In genomic region chr19:10277331-10277730, GRCm38 (mm10) we compare ENCODE assay signal across 8 mouse cellular contexts. TPM values are rescaled to one million over a fixed set of nuclear protein-coding genes. Genes with fewer than 3 reads are reported as not detected.
A peak's percentile ranks its signal among the peaks of the same experiment; 100 is the strongest.
DNase-seq lines count a peak whose midpoint lies in the region; ATAC-seq and TF ChIP-seq lines count a peak whose summit lies in the region.

No protein-coding gene starts in this region.

- H3K36me3 ChIP-seq in heart, embryonic 14.5 days (ENCODE audit: control insufficient read depth, insufficient read depth, low read length): no peaks in the 10 kb centered on the region
- H3K36me3 ChIP-seq in forebrain, embryonic 16.5 days (ENCODE audit: control insufficient read depth, insufficient read depth): no peaks in the 10 kb centered on the region
- H3K36me3 ChIP-seq in neural tube, embryonic 13.5 days: no peaks in the 10 kb centered on the region

- peak overlapping the region; percentile 41; the same call in 1 of the 2 replicates for H3K9ac ChIP-seq in heart, embryonic 14.5 days (ENCODE audit: low read length)
- H3K9ac ChIP-seq in forebrain, embryonic 16.5 days (replicated peaks; ENCODE audit: low read depth, low read length): no peak overlapping the region
- peak overlapping the region; percentile 54 for H3K9ac ChIP-seq in neural tube, embryonic 13.5 days

- ATAC-seq in heart, embryonic 14.5 days (ENCODE audit: insufficient number of reproducible peaks, insufficient read depth, low FRiP score, low read depth): no peak
- peak; percentile 54 for ATAC-seq in forebrain, embryonic 16.5 days
- ATAC-seq in neural tube, embryonic 13.5 days (ENCODE audit: low read depth): peak; percentile 47

- intact Hi-C loops in heart, postnatal 25 days (cut with DNase I): no loop called here

- H3K27ac ChIP-seq in heart, embryonic 14.5 days (replicated peaks in 1 of 2; ENCODE audit: control insufficient read depth in 1 of 2, insufficient read depth in 1 of 2, low read depth in 2 of 2, low read length in 2 of 2): peak overlapping the region in 1 of 2 experiments; percentile 64; a peak in 2 of 4 replicates
- H3K27ac ChIP-seq in forebrain, embryonic 16.5 days (ENCODE audit: low read length): peak overlapping the region; percentile 21; the same call in 1 of the 2 replicates
- peak overlapping the region; percentile 89 for H3K27ac ChIP-seq in layer of hippocampus, adult 2 months
- 0 out of 2 replicates have a peak overlapping the region, but pooled peaks have one; percentile 46 for H3K27ac ChIP-seq in neural tube, embryonic 13.5 days (replicated peaks)

- H3K27me3 ChIP-seq in heart, embryonic 14.5 days (ENCODE audit: control insufficient read depth, insufficient read depth, low read length): no peaks in the 10 kb centered on the region
- no peaks in the 10 kb centered on the region for H3K27me3 ChIP-seq in forebrain, embryonic 16.5 days (replicated peaks; ENCODE audit: control insufficient read depth, insufficient read depth, low read length)
- H3K27me3 ChIP-seq in neural tube, embryonic 13.5 days: peaks cover 91% of the 10 kb centered on the region

- TF ChIP-seq CTCF in brain, embryonic 14.5 days (IDR thresholded peaks at IDR 0.05; ENCODE audit: borderline replicate concordance, extremely low read depth, insufficient read depth, insufficient read length): no peak
- no peak for TF ChIP-seq CTCF in layer of hippocampus, adult 2 months (conservative IDR thresholded peaks at IDR 0.05)

- H3K4me1 ChIP-seq in heart, embryonic 14.5 days (ENCODE audit: control insufficient read depth in 2 of 2, insufficient read depth in 2 of 2, low read length in 2 of 2): peaks cover 51 to 56% of the 10 kb centered on the region in 2 experiments
- H3K4me1 ChIP-seq in forebrain, embryonic 16.5 days (replicated peaks; ENCODE audit: control insufficient read depth, insufficient read depth, low read length): peaks cover 38% of the 10 kb centered on the region
- H3K4me1 ChIP-seq in neural tube, embryonic 13.5 days (replicated peaks): peaks cover 58% of the 10 kb centered on the region

- WGBS in heart, embryonic 14.5 days: 5% methylated on average over 17 of the region's 17 CpGs
- under 1% methylated on average over 17 of the region's 17 CpGs for WGBS in forebrain, embryonic 16.5 days
- 2% methylated on average over 17 of the region's 17 CpGs for WGBS in neural tube, embryonic 13.5 days

- H3K9me3 ChIP-seq in heart, embryonic 14.5 days (ENCODE audit: control insufficient read depth, low read length): no peaks in the 10 kb centered on the region
- H3K9me3 ChIP-seq in forebrain, embryonic 16.5 days (ENCODE audit: control insufficient read depth, low read length): no peaks in the 10 kb centered on the region
- no peaks in the 10 kb centered on the region for H3K9me3 ChIP-seq in neural tube, embryonic 13.5 days

- H3K4me2 ChIP-seq in heart, embryonic 14.5 days (ENCODE audit: low read length): peak overlapping the region; percentile 33
- H3K4me2 ChIP-seq in forebrain, embryonic 16.5 days (ENCODE audit: low read length): peak overlapping the region; percentile 4; the same call in 1 of the 2 replicates
- H3K4me2 ChIP-seq in neural tube, embryonic 13.5 days: peak overlapping the region; percentile 30

- TF ChIP-seq POLR2A in brain, embryonic 14.5 days (IDR thresholded peaks at IDR 0.05; ENCODE audit: borderline replicate concordance, extremely low read depth, insufficient read depth, insufficient read length, poor library complexity, severe bottlenecking): no peak

- no peak for DNase-seq in heart, postnatal 25 days (ENCODE audit: low spot score)
- peak; percentile 90 for DNase-seq in brain, embryonic 14.5 days (ENCODE audit: low read depth)
- DNase-seq in layer of hippocampus, adult 2 months (ENCODE audit: low spot score in 2 of 2): peak; percentile 69 to 75
- no peak for DNase-seq in thymus, postnatal 36 days
- no peak for DNase-seq in frontal cortex, postnatal 36 days (ENCODE audit: low spot score in 2 of 2)

- H3K4me3 ChIP-seq in heart, embryonic 14.5 days (ENCODE audit: control insufficient read depth in 1 of 2, insufficient read depth in 1 of 2, low read depth in 1 of 2, low read length in 2 of 2): no peak overlapping the region
- H3K4me3 ChIP-seq in forebrain, embryonic 16.5 days (replicated peaks; ENCODE audit: low read length): no peak overlapping the region
- peak overlapping the region; percentile 5; the same call in 1 of the 2 replicates for H3K4me3 ChIP-seq in layer of hippocampus, adult 2 months
- H3K4me3 ChIP-seq in neural tube, embryonic 13.5 days: no peak overlapping the region

RNA-seq across cellular contexts. Expression of gene Dagla, which starts 27.3 kb away (rescaled TPM):
- polyA plus RNA-seq in heart, embryonic 14.5 days (2014; fragmentation: Nextera tagmentation; extraction: Ambion mirVana): 0.65 and 0.82 TPM in 2 replicates
- total RNA-seq in heart, postnatal 25 days (2021): 1 to 10 TPM; 3.2 to 3.3 TPM
- polyA plus RNA-seq in brain, embryonic 14.5 days (2012; rRNA removed): 20.2 and 24.8 TPM in 2 replicates
- polyA plus RNA-seq in forebrain, embryonic 16.5 days (2015; fragmentation: Nextera tagmentation; extraction: Ambion mirVana): 8.1 and 8.4 TPM in 2 replicates
- 100 to 1,000 TPM; 130 to 131 TPM for total RNA-seq in layer of hippocampus, adult 2 months (2021)
- 6.3 and 6.4 TPM in 2 replicates for polyA plus RNA-seq in neural tube, embryonic 13.5 days (2015; fragmentation: Nextera tagmentation; extraction: Ambion mirVana)

RNA-seq across cellular contexts. Expression of gene Myrf, which starts 36.8 kb away (rescaled TPM):
- 7.8 and 10.8 TPM in 2 replicates for polyA plus RNA-seq in heart, embryonic 14.5 days (2014; fragmentation: Nextera tagmentation; extraction: Ambion mirVana)
- 1 to 10 TPM; 4.5 to 6.8 TPM for total RNA-seq in heart, postnatal 25 days (2021)
- polyA plus RNA-seq in brain, embryonic 14.5 days (2012; rRNA removed): 1.4 and 2.4 TPM in 2 replicates
- 0.29 and 0.30 TPM in 2 replicates for polyA plus RNA-seq in forebrain, embryonic 16.5 days (2015; fragmentation: Nextera tagmentation; extraction: Ambion mirVana)
- total RNA-seq in layer of hippocampus, adult 2 months (2021): 10 to 100 TPM; 27.0 to 27.8 TPM
- 0.67 and 0.69 TPM in 2 replicates for polyA plus RNA-seq in neural tube, embryonic 13.5 days (2015; fragmentation: Nextera tagmentation; extraction: Ambion mirVana)

Comparison
In these comparisons a context has a peak if more than half of its experiments do, and no peak if none do; other contexts are left out.
1. DNase-seq: peak in brain, embryonic 14.5 days (single experiment) and layer of hippocampus, adult 2 months (2 of 2); none in heart, postnatal 25 days (single experiment), thymus, postnatal 36 days (0 of 2) and frontal cortex, postnatal 36 days (0 of 2).
2. Peak in every context shown above with its lines, with median percentiles within 50 percentile points of each other: H3K4me2 ChIP-seq.